Mouse (Mus musculus) olfactory bulb, adult 2 months (tissue): ENCODE measurements around the gene Defb7.

Experiments
- CTCF ChIP-seq: fragments of 200-500 bp; IDR thresholded peaks from 2 replicates; pipeline ENCODE4 v1.5.1; 2012; ENCODE audit warnings: low read depth, mild to moderate bottlenecking, low read length, moderate library complexity; ENCODE audit not compliant: insufficient read depth
- POLR2A ChIP-seq: fragments of 200-500 bp; IDR thresholded peaks from 2 replicates; pipeline ENCODE4 v1.6.1; 2012; ENCODE audit warnings: mild to moderate bottlenecking, low read depth, low read length, moderate library complexity; ENCODE audit not compliant: insufficient read depth

DNA sequence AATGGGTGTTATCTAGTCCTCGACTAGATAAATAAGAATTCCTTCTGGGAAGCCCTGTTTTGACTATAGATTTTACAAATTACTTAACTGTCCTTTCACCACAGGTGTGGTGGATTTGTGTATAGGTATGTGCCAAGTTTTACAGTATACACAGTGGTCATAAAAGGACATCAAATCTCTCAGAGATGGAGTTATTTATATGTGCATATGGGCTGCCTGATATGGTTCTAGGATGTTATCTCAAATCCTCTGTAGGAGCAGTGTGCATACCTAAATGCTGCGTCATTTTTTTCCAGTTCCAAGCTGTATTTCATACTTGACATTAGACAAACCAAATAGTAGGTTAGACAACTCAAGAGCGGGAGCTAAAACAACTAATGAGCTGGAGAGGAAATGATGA, 33.5 kb upstream of the Defb7 start:
- TF ChIP-seq CTCF (no peak), POLR2A (no peak)
